Mouse (Mus musculus) kidney, embryonic 15.5 days (tissue): ENCODE data around the gene Adss. TPM values are rescaled to one million over a fixed set of nuclear protein-coding genes. Genes with fewer than 3 reads are reported as not detected.
"Not testable (repeated sequence)": the region's sequence is repeated elsewhere in the genome, so short reads cannot be mapped to it uniquely, and the experiment has no call there.

Source experiments
- ATAC-seq: fragments of 200-750 bp; cut with Nextera tagmentation; replicated peaks from 2 replicates; pipeline ENCODE4 v1.8.0; 2017; ENCODE audit warnings: moderate TSS enrichment; ENCODE audit not compliant: low FRiP score
- H3K27ac ChIP-seq: fragments of 300-500 bp; sonication (generic); 2 replicates; pipeline ENCODE4 v1.5.1; 2015; ENCODE audit warnings: mild to moderate bottlenecking, inconsistent platforms
- H3K27me3 ChIP-seq: fragments of 300-500 bp; sonication (generic); 2 replicates; pipeline ENCODE4 v1.6.1; 2015; ENCODE audit warnings: inconsistent platforms
- H3K36me3 ChIP-seq: fragments of 300-500 bp; sonication (generic); 2 replicates; pipeline ENCODE4 v1.6.1; 2015; ENCODE audit warnings: inconsistent platforms
- H3K4me1 ChIP-seq: fragments of 300-500 bp; sonication (generic); 2 replicates; pipeline ENCODE4 v1.6.1; 2015; ENCODE audit warnings: inconsistent platforms
- H3K4me2 ChIP-seq: fragments of 300-500 bp; sonication (generic); 2 replicates; pipeline ENCODE4 v1.6.1; 2015; ENCODE audit warnings: moderate library complexity, mild to moderate bottlenecking, inconsistent platforms
- H3K4me3 ChIP-seq: fragments of 300-500 bp; sonication (generic); replicated peaks from 2 replicates; pipeline ENCODE4 v1.5.1; 2015; ENCODE audit warnings: mild to moderate bottlenecking, inconsistent platforms
- H3K9ac ChIP-seq: fragments of 300-500 bp; sonication (generic); 2 replicates; pipeline ENCODE4 v1.6.1; 2015; ENCODE audit warnings: mild to moderate bottlenecking, inconsistent platforms
- H3K9me3 ChIP-seq: fragments of 300-500 bp; sonication (generic); replicated peaks from 2 replicates; pipeline ENCODE4 v1.6.1; 2016; ENCODE audit warnings: inconsistent platforms
- WGBS: fragments of 180-500 bp; shearing (Covaris S2); methylation state at CpG from one replicate; pipeline ENCODE4 v1.1.7; 2015; ENCODE audit warnings: mixed read lengths; 5-methylcytosine and 5-hydroxymethylcytosine counted together
- polyA plus RNA-seq: library from polyadenylated mRNA; unstranded; fragments of >200 nt; fragmentation: Nextera tagmentation; extraction: Ambion mirVana; gene quantifications from 2 replicates; pipeline ENCODE4 v1.2.1, GENCODE M21; 2015

Adss gene
- 54.0 and 57.1 TPM in 2 replicates for polyA plus RNA-seq

- Histone ChIP-seq H3K9me3 (no peaks in the 10 kb centered on the region), H3K27ac (peak within 1 kb of the TSS; percentile 98), H3K4me1 (peaks cover 12% of the 10 kb centered on the region), H3K4me2 (peak within 1 kb of the TSS; percentile 72), H3K36me3 (no peaks in the 10 kb centered on the region), H3K4me3 (peak within 1 kb of the TSS; percentile 81), H3K27me3 (no peaks in the 10 kb centered on the region), H3K9ac (peak within 1 kb of the TSS; percentile 79)
- WGBS, result under 1% methylated on average over 49 of the region's 64 CpGs
- ATAC-seq, result peak; percentile 99
These were observed at the start of gene Adss for GRCm38 (mm10) chr1:177796193-177796939. Adss (minus strand) TSS chr1:177796511.

- 48% methylated on average over 3 of the region's 3 CpGs for WGBS
- not testable (repeated sequence) for H3K27me3 ChIP-seq, H3K27ac ChIP-seq, H3K9me3 ChIP-seq, H3K36me3 ChIP-seq, H3K4me3 ChIP-seq, ATAC-seq, H3K9ac ChIP-seq, H3K4me1 ChIP-seq, H3K4me2 ChIP-seq
These were observed 49.5 kb upstream of the Adss start for GRCm38 (mm10) chr1:177845812-177846211.

GRCm38 (mm10) chr1:177827776-177828175 lies 31.5 kb upstream of the Adss start:
- H3K4me3 ChIP-seq, H3K4me2 ChIP-seq, H3K9ac ChIP-seq, H3K36me3 ChIP-seq, H3K4me1 ChIP-seq, ATAC-seq, H3K27me3 ChIP-seq, H3K27ac ChIP-seq, H3K9me3 ChIP-seq: not testable (repeated sequence)
- 81% methylated on average over 4 of the region's 4 CpGs for WGBS

GRCm38 (mm10) chr1:177806772-177807171 lies 10.5 kb upstream of the Adss start:
- not testable (repeated sequence) for H3K4me1 ChIP-seq, H3K4me2 ChIP-seq, H3K27me3 ChIP-seq, H3K36me3 ChIP-seq, H3K9me3 ChIP-seq, ATAC-seq, H3K27ac ChIP-seq, H3K9ac ChIP-seq, H3K4me3 ChIP-seq
- WGBS, result 29% methylated on average over 1 of the region's 1 CpGs

GRCm38 (mm10) chr1:177803511-177803910 lies 7.2 kb upstream of the Adss start:
- H3K4me2 ChIP-seq, result no peak overlapping the region
- H3K9ac ChIP-seq, result no peak overlapping the region
- H3K27ac ChIP-seq, result no peak overlapping the region
- H3K4me3 ChIP-seq, result no peak overlapping the region
- no peaks in the 10 kb centered on the region for H3K4me1 ChIP-seq
- WGBS, result 78% methylated on average over 2 of the region's 2 CpGs
- ATAC-seq, result no peak
- H3K9me3 ChIP-seq, result no peaks in the 10 kb centered on the region
- H3K36me3 ChIP-seq, result no peaks in the 10 kb centered on the region
- no peaks in the 10 kb centered on the region for H3K27me3 ChIP-seq

- H3K4me1 ChIP-seq, result peaks cover 12% of the 10 kb centered on the region
- no peak overlapping the region for H3K27ac ChIP-seq
- WGBS, result 71% methylated on average over 8 of the region's 8 CpGs
- H3K4me3 ChIP-seq, result peak overlapping the region; percentile 81; the same call in 1 of the 2 replicates
- no peaks in the 10 kb centered on the region for H3K9me3 ChIP-seq
- peak overlapping the region; percentile 45 for H3K4me2 ChIP-seq
- no peaks in the 10 kb centered on the region for H3K27me3 ChIP-seq
- no peak for ATAC-seq
- no peaks in the 10 kb centered on the region for H3K36me3 ChIP-seq
- no peak overlapping the region for H3K9ac ChIP-seq
These were observed 942 bp upstream of the Adss start for GRCm38 (mm10) chr1:177797151-177797755.

GRCm38 (mm10) chr1:177795421-177796192 lies 704 bp downstream of the Adss start:
- peak overlapping the region; percentile 72 for H3K4me2 ChIP-seq
- H3K4me3 ChIP-seq, result peak overlapping the region; percentile 81
- peak; percentile 57 for ATAC-seq
- no peaks in the 10 kb centered on the region for H3K27me3 ChIP-seq
- no peaks in the 10 kb centered on the region for H3K9me3 ChIP-seq
- H3K27ac ChIP-seq, result peak overlapping the region; percentile 98
- peaks cover 12% of the 10 kb centered on the region for H3K4me1 ChIP-seq
- 0 out of 2 replicates have a peak, but pooled peaks cover 3% of the 10 kb centered on the region for H3K36me3 ChIP-seq
- under 1% methylated on average over 39 of the region's 41 CpGs for WGBS
- H3K9ac ChIP-seq, result peak overlapping the region; percentile 79

GRCm38 (mm10) chr1:177794866-177795265 lies 1.4 kb downstream of the Adss start:
- Histone ChIP-seq H3K27me3 (no peaks in the 10 kb centered on the region), H3K9me3 (peaks cover 2% of the 10 kb centered on the region; the same call in 1 of the 2 replicates), H3K36me3 (peaks cover 3% of the 10 kb centered on the region; the same call in 1 of the 2 replicates), H3K4me2 (peak overlapping the region; percentile 72), H3K4me1 (peaks cover 12% of the 10 kb centered on the region), H3K27ac (peak overlapping the region; percentile 67; the same call in 1 of the 2 replicates), H3K9ac (peak overlapping the region; percentile 79), H3K4me3 (peak overlapping the region; percentile 81)
- 5% methylated on average over 8 of the region's 8 CpGs for WGBS
- ATAC-seq, result no peak

- Histone ChIP-seq H3K27ac (no peak overlapping the region), H3K4me1 (peaks cover 12% of the 10 kb centered on the region), H3K4me2 (no peak overlapping the region), H3K36me3 (peaks cover 3% of the 10 kb centered on the region; the same call in 1 of the 2 replicates), H3K9ac (no peak overlapping the region), H3K4me3 (no peak overlapping the region), H3K9me3 (peaks cover 11% of the 10 kb centered on the region; the same call in 1 of the 2 replicates), H3K27me3 (no peaks in the 10 kb centered on the region)
- no peak for ATAC-seq
- WGBS, result 86% methylated on average over 3 of the region's 3 CpGs
These were observed 3.5 kb downstream of the Adss start for GRCm38 (mm10) chr1:177792835-177793234.

- Histone ChIP-seq H3K9me3 (no peaks in the 10 kb centered on the region), H3K27ac (no peak overlapping the region), H3K4me1 (no peaks in the 10 kb centered on the region), H3K4me3 (no peak overlapping the region), H3K4me2 (no peak overlapping the region), H3K27me3 (no peaks in the 10 kb centered on the region), H3K36me3 (peaks cover 62% of the 10 kb centered on the region), H3K9ac (no peak overlapping the region)
- 64% methylated on average over 2 of the region's 2 CpGs for WGBS
- ATAC-seq, result no peak
These were observed 18.9 kb downstream of the Adss start for GRCm38 (mm10) chr1:177777397-177777796.

GRCm38 (mm10) chr1:177768931-177769330 lies 27.4 kb downstream of the Adss start:
- no peak overlapping the region for H3K4me2 ChIP-seq
- H3K4me3 ChIP-seq, result no peak overlapping the region
- H3K27me3 ChIP-seq, result no peaks in the 10 kb centered on the region
- no peaks in the 10 kb centered on the region for H3K4me1 ChIP-seq
- no peak for ATAC-seq
- H3K27ac ChIP-seq, result no peak overlapping the region
- H3K9ac ChIP-seq, result no peak overlapping the region
- H3K9me3 ChIP-seq, result no peaks in the 10 kb centered on the region
- H3K36me3 ChIP-seq, result peaks cover 77% of the 10 kb centered on the region

GRCm38 (mm10) chr1:177757249-177757648 lies 39.1 kb downstream of the Adss start:
- no peaks in the 10 kb centered on the region for H3K27me3 ChIP-seq
- no peak overlapping the region for H3K4me2 ChIP-seq
- ATAC-seq, result no peak

More at GRCm38 (mm10) chr1:177757249-177757648, 39.1 kb downstream of the Adss start:
- peaks cover 14% of the 10 kb centered on the region for H3K36me3 ChIP-seq
- H3K4me1 ChIP-seq, result no peaks in the 10 kb centered on the region
- no peak overlapping the region for H3K9ac ChIP-seq
- 68% methylated on average over 5 of the region's 5 CpGs for WGBS
- no peaks in the 10 kb centered on the region for H3K9me3 ChIP-seq
- no peak overlapping the region for H3K27ac ChIP-seq
- H3K4me3 ChIP-seq, result no peak overlapping the region
